Mouse (Mus musculus) intestine, postnatal 0 days (tissue): ENCODE measurements around the gene Olfr921. TPM values are rescaled to one million over a fixed set of nuclear protein-coding genes. Genes with fewer than 3 reads are reported as not detected.

Source experiments
- ATAC-seq: fragments of 200-750 bp; cut with Nextera tagmentation; 2 replicates; pipeline ENCODE4 v1.8.0; 2017; ENCODE audit warnings: mild to moderate bottlenecking, moderate TSS enrichment, moderate library complexity
- H3K27ac ChIP-seq: fragments of 300-500 bp; sonication (generic); 2 replicates; pipeline ENCODE4 v1.5.1; 2014; ENCODE audit warnings: mild to moderate bottlenecking, low read depth, low read length, moderate library complexity
- H3K27me3 ChIP-seq: fragments of 300-500 bp; sonication (generic); replicated peaks from 2 replicates; pipeline ENCODE4 v1.6.1; 2014; ENCODE audit warnings: low read length, mixed read lengths; ENCODE audit not compliant: control insufficient read depth, insufficient read depth
- H3K36me3 ChIP-seq: fragments of 300-500 bp; sonication (generic); 2 replicates; pipeline ENCODE4 v1.6.1; 2014; ENCODE audit warnings: mild to moderate bottlenecking, moderate library complexity; ENCODE audit not compliant: control insufficient read depth, insufficient read depth
- H3K4me1 ChIP-seq: fragments of 300-500 bp; sonication (generic); replicated peaks from 2 replicates; pipeline ENCODE4 v1.6.1; 2014; ENCODE audit warnings: antibody characterized with exemption, low read length, mixed read lengths; ENCODE audit not compliant: control insufficient read depth, insufficient read depth
- H3K4me2 ChIP-seq: fragments of 300-500 bp; sonication (generic); replicated peaks from 2 replicates; pipeline ENCODE4 v1.6.1; 2014; ENCODE audit warnings: low read depth, mild to moderate bottlenecking, moderate library complexity
- H3K4me3 ChIP-seq: fragments of 300-500 bp; sonication (generic); 2 replicates; pipeline ENCODE4 v1.5.1; 2014; ENCODE audit warnings: low read depth, low read length
- H3K9ac ChIP-seq: fragments of 300-500 bp; sonication (generic); 2 replicates; pipeline ENCODE4 v1.6.1; 2014; ENCODE audit warnings: mild to moderate bottlenecking, low read depth, low read length
- H3K9me3 ChIP-seq: fragments of 300-500 bp; sonication (generic); 2 replicates; pipeline ENCODE4 v1.6.1; 2016; ENCODE audit warnings: mixed run types; ENCODE audit not compliant: control insufficient read depth
- CTCF ChIP-seq: sonication (generic); IDR thresholded peaks from 2 replicates; pipeline ENCODE4 v1.5.1; 2016; ENCODE audit warnings: low read depth, mild to moderate bottlenecking, control low read depth, antibody characterized with exemption, moderate library complexity
- WGBS: fragments of 180-500 bp; shearing (Covaris S2); extraction: QIAGEN DNeasy Blood & Tissue Kit; methylation state at CpG from one replicate; pipeline ENCODE4 v1.1.7; 2014; 5-methylcytosine and 5-hydroxymethylcytosine counted together
- polyA plus RNA-seq: library from polyadenylated mRNA; unstranded; fragments of >200 nt; fragmentation: Nextera tagmentation; extraction: Ambion mirVana; gene quantifications from 2 replicates; pipeline ENCODE4 v1.2.1, GENCODE M21; 2015

The Olfr921 gene
- polyA plus RNA-seq, 1 experiment from 2014 or later: not detected

DNA sequence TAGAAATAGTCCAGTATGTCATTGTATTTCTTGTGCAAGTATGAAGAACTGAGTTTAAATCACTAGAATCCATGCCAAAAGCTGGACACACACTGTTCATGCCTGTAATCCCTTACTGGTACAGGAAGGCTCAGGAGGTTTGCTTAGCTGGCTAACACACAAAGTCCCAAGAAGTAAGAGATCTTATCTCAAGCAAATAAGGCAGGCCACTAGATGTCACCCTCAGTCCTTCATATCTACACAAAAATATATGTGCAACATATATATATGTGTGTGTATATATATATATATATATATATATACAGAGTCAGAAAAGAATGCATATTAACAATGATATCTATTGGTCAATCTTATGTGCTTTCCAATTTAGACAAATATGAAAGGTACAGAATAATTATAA is 32.8 kb downstream of the Olfr921 start:
- H3K9me3 ChIP-seq: no peaks in the 10 kb centered on the region
- H3K4me2 ChIP-seq: no peak overlapping the region
- no peaks in the 10 kb centered on the region for H3K27me3 ChIP-seq
- ATAC-seq: no peak
- H3K27ac ChIP-seq: no peak overlapping the region
- no peak for TF ChIP-seq CTCF
- H3K4me3 ChIP-seq: no peak overlapping the region
- H3K9ac ChIP-seq: no peak overlapping the region
- H3K4me1 ChIP-seq: no peaks in the 10 kb centered on the region
- no peaks in the 10 kb centered on the region for H3K36me3 ChIP-seq

DNA sequence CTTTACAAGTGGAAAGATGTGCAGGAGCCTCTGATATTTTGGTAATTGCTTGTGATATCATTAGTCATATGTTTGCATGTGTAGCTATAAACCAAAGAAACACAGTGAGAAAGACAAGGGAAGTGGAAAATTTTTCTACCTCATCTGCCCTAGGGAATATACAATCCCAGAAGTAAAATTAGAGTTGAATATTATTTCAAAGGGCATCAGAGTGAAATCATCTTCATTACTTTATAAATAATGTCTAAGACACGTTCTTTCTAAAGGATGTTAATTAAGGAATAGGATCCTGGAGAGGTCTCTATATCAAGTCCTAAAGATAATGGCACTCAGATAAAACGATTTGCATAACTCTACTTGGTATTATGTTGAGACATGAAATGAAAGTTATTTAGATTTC is 41.4 kb downstream of the Olfr921 start, which contains the start of gene Olfr922:
Gene Olfr922, plus strand, starts transcription at position 301 of the 400 bp plus-strand sequence.
- Histone ChIP-seq H3K4me2 (no peak within 1 kb of the TSS), H3K27me3 (no peaks in the 10 kb centered on the region), H3K9ac (no peak within 1 kb of the TSS), H3K27ac (no peak within 1 kb of the TSS), H3K36me3 (no peaks in the 10 kb centered on the region), H3K4me3 (no peak within 1 kb of the TSS), H3K4me1 (no peaks in the 10 kb centered on the region), H3K9me3 (no peaks in the 10 kb centered on the region)
- no peak for ATAC-seq
- no peak for TF ChIP-seq CTCF
- 66% methylated on average over 2 of the region's 2 CpGs for WGBS

DNA sequence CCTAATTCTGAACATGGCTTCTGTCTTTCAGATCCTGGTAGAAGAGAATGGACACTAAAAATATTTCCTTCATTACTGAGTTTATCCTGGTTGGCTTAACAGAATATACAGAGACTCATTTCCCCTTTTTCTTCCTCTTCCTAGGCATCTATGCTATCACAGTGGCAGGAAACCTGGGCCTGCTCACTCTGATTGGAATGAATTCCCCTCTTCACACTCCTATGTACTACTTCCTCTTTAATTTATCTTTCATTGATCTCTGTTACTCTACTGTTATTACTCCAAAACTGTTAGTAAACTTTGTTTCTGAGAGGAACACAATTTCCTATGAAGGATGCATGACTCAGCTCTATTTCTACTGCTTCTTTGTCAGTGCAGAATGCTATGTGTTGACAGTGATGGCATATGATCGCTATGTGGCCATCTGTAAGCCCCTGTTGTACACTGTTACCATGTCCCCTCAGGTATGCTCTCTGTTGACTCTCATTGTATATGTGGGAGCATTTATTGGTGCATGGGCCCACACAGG is 42.7 kb downstream of the Olfr921 start:
- WGBS: 95% methylated on average over 1 of the region's 1 CpGs
- no peak overlapping the region for H3K27ac ChIP-seq
- ATAC-seq: no peak
- no peak for TF ChIP-seq CTCF
- no peaks in the 10 kb centered on the region for H3K9me3 ChIP-seq
- H3K27me3 ChIP-seq: no peaks in the 10 kb centered on the region
- no peak overlapping the region for H3K9ac ChIP-seq
- H3K36me3 ChIP-seq: no peaks in the 10 kb centered on the region
- no peaks in the 10 kb centered on the region for H3K4me1 ChIP-seq
- no peak overlapping the region for H3K4me2 ChIP-seq
- no peak overlapping the region for H3K4me3 ChIP-seq

DNA sequence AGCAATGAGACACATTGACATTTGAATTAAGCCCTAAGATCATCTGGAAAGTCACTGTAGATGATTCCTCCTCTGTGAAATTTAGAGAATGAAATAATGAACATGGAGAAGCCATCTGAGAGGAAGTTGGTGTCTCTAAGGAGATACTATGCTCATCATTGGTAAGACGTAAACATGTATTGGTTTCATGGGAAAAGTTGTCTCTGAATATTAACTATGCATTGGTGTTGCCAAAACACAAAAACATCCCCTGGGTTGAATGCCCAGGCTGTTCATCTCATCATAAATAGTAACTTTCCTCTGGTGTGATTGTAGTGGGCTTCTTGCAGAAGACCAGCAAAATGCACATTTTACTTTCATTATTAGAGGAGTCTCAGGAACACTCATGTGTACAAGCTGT is 53.4 kb downstream of the Olfr921 start, which contains the start of gene Olfr923:
Gene Olfr923, plus strand, starts transcription at position 301 of the 400 bp plus-strand sequence.
- Histone ChIP-seq H3K9ac (no peak within 1 kb of the TSS), H3K36me3 (no peaks in the 10 kb centered on the region), H3K27ac (no peak within 1 kb of the TSS), H3K4me3 (no peak within 1 kb of the TSS), H3K4me2 (no peak within 1 kb of the TSS), H3K4me1 (no peaks in the 10 kb centered on the region), H3K9me3 (no peaks in the 10 kb centered on the region), H3K27me3 (no peaks in the 10 kb centered on the region)
- no peak for ATAC-seq
- WGBS: 100% methylated on average over 1 of the region's 1 CpGs
- no peak for TF ChIP-seq CTCF

Other genes with a start within 250 kb of the Olfr921 start
- not detected in 2 replicates for gene Olfr910, start 235.2 kb upstream of the Olfr921 start, polyA plus RNA-seq
- gene Olfr912, start 192.9 kb upstream of the Olfr921 start, polyA plus RNA-seq: not detected in 2 replicates
- not detected in 2 replicates for gene Olfr913, start 180.3 kb upstream of the Olfr921 start, polyA plus RNA-seq
- gene Olfr914, start 168.0 kb upstream of the Olfr921 start, polyA plus RNA-seq: not detected in 2 replicates
- gene Olfr916, start 113.2 kb upstream of the Olfr921 start, polyA plus RNA-seq: not detected in 2 replicates
- gene Olfr917, start 107.2 kb upstream of the Olfr921 start, polyA plus RNA-seq: not detected in 2 replicates
- gene Olfr918, start 98.5 kb upstream of the Olfr921 start, polyA plus RNA-seq: not detected in 2 replicates
- not detected in 2 replicates for gene Olfr919, start 69.4 kb upstream of the Olfr921 start, polyA plus RNA-seq
- gene Vwa5a, start 54.8 kb upstream of the Olfr921 start, polyA plus RNA-seq: 13.7 and 14.0 TPM in 2 replicates
- 0.07 TPM in 2 replicates for gene Olfr920, start 20.8 kb upstream of the Olfr921 start, polyA plus RNA-seq
- gene Olfr922, start 41.5 kb downstream of the Olfr921 start, polyA plus RNA-seq: not detected in 2 replicates
- gene Olfr923, start 53.5 kb downstream of the Olfr921 start, polyA plus RNA-seq: not detected in 2 replicates
- gene Olfr924, start 71.4 kb downstream of the Olfr921 start, polyA plus RNA-seq: not detected in 2 replicates
- not detected in 2 replicates for gene Olfr26, start 82.0 kb downstream of the Olfr921 start, polyA plus RNA-seq
- gene Olfr926, start 104.1 kb downstream of the Olfr921 start, polyA plus RNA-seq: not detected in 2 replicates
- not detected in 2 replicates for gene Olfr930, start 156.7 kb downstream of the Olfr921 start, polyA plus RNA-seq
- gene Olfr933, start 199.2 kb downstream of the Olfr921 start, polyA plus RNA-seq: not detected in 2 replicates
- gene Olfr934, start 215.2 kb downstream of the Olfr921 start, polyA plus RNA-seq: not detected in 2 replicates
- not detected in 2 replicates for gene Olfr935, start 226.6 kb downstream of the Olfr921 start, polyA plus RNA-seq